Mouse (Mus musculus) granulocyte monocyte progenitor cell, adult 5-6 weeks (primary cell): Measurements from ENCODE around the gene Amn. TPM values are rescaled to one million over a fixed set of nuclear protein-coding genes. Genes with fewer than 3 reads are reported as not detected.
A peak's percentile ranks its signal among the peaks of the same experiment; 100 is the strongest.

Source experiments
- ATAC-seq: replicated peaks from 2 replicates; pipeline ENCODE4 v1.8.0; 2016; ENCODE audit warnings: mild to moderate bottlenecking, moderate TSS enrichment, inconsistent platforms; ENCODE audit not compliant: poor library complexity, severe bottlenecking
- total RNA-seq, 2 experiments: library from RNA; stranded (forward) in 1 of 2; stranded (reverse) in 1 of 2; fragments of 200-712, 200-1000 nt in 1 of 2; fragments of >200 nt in 1 of 2; fragmentation: Nextera tagmentation in 1 of 2; gene quantifications; 2 replicates each; pipeline ENCODE4 v1.2.3; 2014 to 2017

The Amn gene
- total RNA-seq, 2 experiments from 2014 or later: 1.9 TPM; not detected in 1

DNA sequence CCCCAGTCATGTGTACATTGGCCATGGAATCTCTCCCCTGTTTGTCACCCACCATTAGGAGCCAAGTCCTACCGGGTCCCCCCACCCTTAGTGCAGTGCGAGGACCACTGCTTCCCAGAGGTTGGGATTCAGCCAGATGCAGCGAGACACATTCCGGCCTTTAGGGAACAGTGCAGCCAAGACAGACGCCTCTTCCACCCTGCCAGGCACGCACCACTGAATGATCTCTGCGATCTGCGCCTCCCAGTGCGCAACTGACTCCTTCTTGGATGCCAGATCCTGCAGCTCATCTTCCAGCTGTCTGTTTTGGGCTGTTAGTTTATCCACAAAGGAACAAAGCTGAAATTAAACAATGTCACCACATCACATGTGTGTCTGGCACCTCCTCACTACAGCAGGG lies 46.8 kb downstream of the Amn start:
- ATAC-seq: no peak

DNA sequence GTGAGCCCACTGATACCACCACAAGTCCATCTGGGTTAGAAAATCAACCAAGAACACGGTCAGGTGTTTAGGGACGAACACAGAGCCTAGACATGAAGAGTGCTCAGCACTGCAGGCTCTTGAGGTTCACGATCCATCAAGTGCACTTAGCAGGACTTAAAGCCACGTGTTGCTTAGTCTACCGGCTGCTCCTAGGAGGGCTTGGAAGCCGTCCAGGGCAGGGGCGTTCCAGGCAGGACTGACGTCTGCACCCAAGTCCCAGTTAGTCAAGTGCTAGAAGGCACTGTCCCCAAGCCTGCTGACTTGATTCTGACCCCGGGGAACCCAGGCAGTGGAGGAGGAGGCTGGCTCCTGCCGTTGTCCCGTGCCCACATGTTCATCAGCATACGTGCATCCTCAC lies 49.7 kb downstream of the Amn start:
- no peak for ATAC-seq

DNA sequence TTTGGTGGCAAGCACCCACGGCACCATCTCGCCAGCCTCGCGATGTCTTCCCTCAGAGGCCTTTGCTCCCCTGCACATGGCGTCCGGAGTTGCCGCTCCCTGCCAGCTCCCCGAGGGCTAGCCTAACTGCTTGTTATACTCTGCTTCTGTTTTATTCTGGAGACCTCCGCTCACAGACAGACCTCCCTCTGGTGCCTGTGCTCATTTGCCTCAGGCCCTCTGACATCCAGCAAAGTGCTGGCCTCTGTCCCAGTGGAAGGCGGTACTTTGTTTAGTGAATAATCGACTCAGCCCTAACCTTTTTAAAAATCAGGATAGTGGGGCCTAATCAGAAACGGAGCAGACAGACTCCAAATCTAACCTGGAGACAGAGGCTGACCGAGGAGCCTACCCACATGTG lies 50.9 kb downstream of the Amn start:
- ATAC-seq: no peak

DNA sequence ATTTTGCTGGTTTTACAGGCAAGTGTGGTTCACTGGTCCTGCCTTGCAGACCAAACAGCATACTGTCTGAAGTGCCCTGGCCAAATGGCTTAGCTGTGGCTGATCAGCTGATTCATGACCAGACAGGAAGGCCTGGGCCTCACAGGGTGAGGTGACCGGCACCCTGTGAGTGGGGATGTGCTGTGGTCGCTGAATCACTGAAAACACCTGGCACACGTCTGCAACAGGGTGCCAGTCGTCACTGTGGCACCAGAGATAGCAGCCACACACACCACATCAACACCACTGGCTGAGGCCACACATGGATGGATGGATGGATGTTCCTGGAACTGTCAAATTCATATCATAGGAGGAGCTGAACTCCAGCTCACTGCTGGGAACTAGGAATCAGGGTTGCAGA lies 52.5 kb downstream of the Amn start:
- ATAC-seq: no peak

DNA sequence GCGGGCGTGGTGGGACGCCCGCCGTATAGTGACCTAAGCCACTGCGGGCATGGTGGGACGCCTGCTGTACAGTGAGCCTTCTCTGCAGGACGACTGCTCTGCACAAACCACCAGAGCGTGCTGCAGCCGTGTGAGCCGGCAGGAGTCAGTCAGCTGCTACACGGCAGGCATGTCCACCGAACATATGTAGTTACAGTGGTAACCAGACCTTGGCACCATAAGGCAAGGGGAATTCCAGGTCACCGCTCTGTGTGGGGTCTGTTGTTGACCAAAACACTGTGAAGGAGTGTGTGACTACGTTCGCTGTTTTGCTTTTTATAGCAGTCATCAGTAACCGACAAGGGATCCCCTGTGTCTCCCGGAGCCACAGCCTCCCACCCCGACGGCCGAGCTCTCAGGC lies 53.6 kb downstream of the Amn start:
- ATAC-seq: no peak

DNA sequence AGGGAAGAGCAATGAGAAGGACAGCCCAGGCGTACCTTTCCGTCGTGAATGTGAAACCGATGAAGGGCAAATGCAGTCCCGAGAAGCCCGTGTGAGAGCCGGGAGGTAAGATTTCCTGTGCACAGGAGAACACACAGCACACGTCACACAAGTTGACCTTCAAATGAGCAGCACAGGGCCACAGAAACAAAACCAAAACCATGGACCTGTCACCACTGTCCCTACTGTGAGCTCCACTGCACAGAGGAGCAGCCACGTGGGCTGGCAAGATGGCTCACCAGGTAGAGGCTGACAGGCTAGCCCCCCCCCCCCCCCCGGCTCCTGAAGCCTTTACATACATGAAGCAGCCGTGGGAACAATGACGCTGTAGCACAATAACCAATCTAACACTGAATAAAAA lies 54.1 kb downstream of the Amn start:
- no peak for ATAC-seq

DNA sequence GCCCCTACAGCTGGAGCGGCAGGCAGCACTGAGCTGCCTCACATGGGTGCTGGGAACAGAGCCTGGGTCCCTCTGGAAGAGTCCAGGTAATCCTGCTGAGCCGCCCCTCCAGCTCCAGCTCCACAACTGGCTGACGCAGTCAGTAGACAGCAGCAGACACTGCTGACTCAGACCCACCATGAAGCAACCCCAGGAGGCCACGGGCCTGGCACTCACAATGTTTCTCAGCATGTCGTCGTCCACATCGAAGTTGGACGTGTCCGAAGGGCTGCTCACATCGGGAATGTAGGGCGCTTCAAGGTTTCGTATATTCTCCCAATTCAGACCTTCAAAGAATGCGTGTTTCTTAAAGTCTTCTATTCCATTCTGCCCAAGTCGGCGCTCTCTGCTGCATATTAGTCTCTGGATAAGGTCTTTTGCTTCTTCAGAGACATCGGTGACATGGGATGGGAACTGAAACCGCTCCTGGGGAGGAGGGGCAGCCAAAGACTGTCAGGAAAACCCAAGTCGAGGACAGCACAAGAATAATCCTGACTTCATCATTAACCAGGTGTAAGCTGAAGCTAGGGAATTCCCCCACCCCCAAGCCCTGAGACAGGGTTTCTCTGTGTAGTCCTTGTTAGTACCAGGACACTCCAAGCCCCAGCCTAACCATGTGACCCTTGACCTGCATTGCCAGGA lies 55.0 kb downstream of the Amn start:
- 0 out of 2 replicates have a peak, but pooled peaks have one; percentile 23 for ATAC-seq

Other genes with a start within 250 kb of the Amn start
- 36.3 and 44.3 TPM in 2 replicates for gene Rcor1, start 231.7 kb upstream of the Amn start, total RNA-seq (2014; fragmentation: Nextera tagmentation)
- 29.1 and 31.7 TPM in 2 replicates for gene Rcor1, start 231.7 kb upstream of the Amn start, total RNA-seq (2017)
- 15.0 and 16.2 TPM in 2 replicates for gene Traf3, start 104.7 kb upstream of the Amn start, total RNA-seq (2014; fragmentation: Nextera tagmentation)
- 15.7 and 21.8 TPM in 2 replicates for gene Traf3, start 104.7 kb upstream of the Amn start, total RNA-seq (2017)
- gene 4930595D18Rik, start 86.6 kb upstream of the Amn start, total RNA-seq (2014; fragmentation: Nextera tagmentation): not detected in 2 replicates
- gene 4930595D18Rik, start 86.6 kb upstream of the Amn start, total RNA-seq (2017): not detected in 2 replicates
- gene Cdc42bpb, start 106.6 kb downstream of the Amn start, total RNA-seq (2014; fragmentation: Nextera tagmentation): 5.6 and 8.1 TPM in 2 replicates
- gene Cdc42bpb, start 106.6 kb downstream of the Amn start, total RNA-seq (2017): 4.8 and 8.6 TPM in 2 replicates
- not detected in 2 replicates for gene Lbhd2, start 135.7 kb downstream of the Amn start, total RNA-seq (2014; fragmentation: Nextera tagmentation)
- gene Lbhd2, start 135.7 kb downstream of the Amn start, total RNA-seq (2017): not detected in 2 replicates
- gene Exoc3l4, start 145.9 kb downstream of the Amn start, total RNA-seq (2014; fragmentation: Nextera tagmentation): not detected in 2 replicates
- 0.26 TPM in 1 of 2 replicates, not detected in the other for gene Exoc3l4, start 145.9 kb downstream of the Amn start, total RNA-seq (2017)
- gene Tnfaip2, start 171.4 kb downstream of the Amn start, total RNA-seq (2014; fragmentation: Nextera tagmentation): 28.6 and 30.4 TPM in 2 replicates
- gene Tnfaip2, start 171.4 kb downstream of the Amn start, total RNA-seq (2017): 27.4 and 56.1 TPM in 2 replicates
- gene Gm266, start 214.7 kb downstream of the Amn start, total RNA-seq (2014; fragmentation: Nextera tagmentation): not detected in 2 replicates
- not detected in 2 replicates for gene Gm266, start 214.7 kb downstream of the Amn start, total RNA-seq (2017)